In the genomic region with DNA sequence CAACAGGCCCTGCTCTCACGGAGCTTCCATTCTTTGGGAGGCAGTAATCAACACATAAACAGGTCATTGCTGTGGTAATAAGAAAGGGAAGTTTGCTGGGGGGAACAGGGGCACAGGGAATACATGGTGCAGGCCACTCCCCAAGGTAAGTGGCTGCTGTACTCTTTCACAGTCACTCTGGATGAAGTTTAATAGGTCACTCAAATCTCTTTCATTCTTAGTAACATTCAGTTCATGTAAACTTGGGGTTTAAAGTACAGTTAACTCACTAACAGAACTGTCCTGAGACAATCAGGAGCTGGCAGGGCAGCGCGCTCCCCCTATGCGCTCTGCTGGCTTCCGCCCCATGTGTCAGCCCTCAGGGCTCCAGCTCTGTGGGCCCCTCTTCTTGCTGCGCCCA, we compare ENCODE assay signal across 12 mouse cellular contexts.
"Had no signal": no experiment of that assay in that cellular context is flagged by ENCODE, and none has a peak within 500 bp of the region (broad histone marks: within the 10 kb centered on the region; RNA-seq: fewer than 3 reads in every experiment).

No protein-coding gene starts in this region.

- H3K4me3 ChIP-seq: limb, embryonic 12.5 days; limb, embryonic 15.5 days had no signal

- H3K36me3 ChIP-seq: limb, embryonic 12.5 days; limb, embryonic 15.5 days had no signal

- H3K4me1 ChIP-seq: limb, embryonic 12.5 days; limb, embryonic 15.5 days had no signal

- H3K9me3 ChIP-seq: limb, embryonic 12.5 days; limb, embryonic 15.5 days had no signal

- ATAC-seq: inflammation-experienced regulatory T-cells, adult 6 months; intestine, embryonic 16.5 days had no signal

- H3K27ac ChIP-seq: limb, embryonic 12.5 days; limb, embryonic 15.5 days; liver, embryonic 14.5 days had no signal

- H3K4me2 ChIP-seq: limb, embryonic 12.5 days; limb, embryonic 15.5 days; midbrain, embryonic 11.5 days had no signal

- H3K9ac ChIP-seq: limb, embryonic 12.5 days; limb, embryonic 15.5 days; liver, embryonic 14.5 days had no signal

- DNase-seq: left cerebral cortex, postnatal 4 days; lung, adult 18-20 months; lung, postnatal 14 days; lung, postnatal 4 days; thymus, adult 18-20 months; thymus, postnatal 36 days had no signal

- H3K27me3 ChIP-seq: limb, embryonic 12.5 days; limb, embryonic 15.5 days had no signal
